Mouse (Mus musculus) thymus, postnatal 14 days (tissue): Measurements from ENCODE around the gene Vmn2r30.
"Not testable (repeated sequence)": the region's sequence is repeated elsewhere in the genome, so short reads cannot be mapped to it uniquely, and the experiment has no call there.

Experiments
- DNase-seq: peaks from one replicate; pipeline ENCODE4 v3.0.0; 2021

Gene Vmn2r30

DNA sequence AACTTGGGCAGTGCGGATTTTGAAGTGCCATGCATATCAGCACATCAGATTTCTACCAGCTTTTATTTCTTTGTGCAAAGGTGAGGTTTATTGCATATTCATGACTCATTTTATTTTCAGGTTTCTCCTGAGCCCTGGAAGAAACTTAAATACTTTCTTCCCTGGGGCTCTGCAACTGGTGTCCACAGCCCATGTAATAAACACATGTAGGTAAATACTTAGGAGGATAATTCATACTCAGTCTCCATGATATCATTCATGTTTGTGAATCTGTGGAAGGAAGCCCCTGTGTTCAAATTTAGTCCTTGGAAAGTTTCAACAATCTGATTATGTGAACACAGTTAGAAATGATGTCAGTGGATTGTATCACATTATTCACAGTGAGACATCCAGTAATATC, at the start of gene Vmn2r30:
Gene Vmn2r30 (minus strand): TSS at position 101 of the 400 bp plus-strand sequence.
- not testable (repeated sequence) for DNase-seq

DNA sequence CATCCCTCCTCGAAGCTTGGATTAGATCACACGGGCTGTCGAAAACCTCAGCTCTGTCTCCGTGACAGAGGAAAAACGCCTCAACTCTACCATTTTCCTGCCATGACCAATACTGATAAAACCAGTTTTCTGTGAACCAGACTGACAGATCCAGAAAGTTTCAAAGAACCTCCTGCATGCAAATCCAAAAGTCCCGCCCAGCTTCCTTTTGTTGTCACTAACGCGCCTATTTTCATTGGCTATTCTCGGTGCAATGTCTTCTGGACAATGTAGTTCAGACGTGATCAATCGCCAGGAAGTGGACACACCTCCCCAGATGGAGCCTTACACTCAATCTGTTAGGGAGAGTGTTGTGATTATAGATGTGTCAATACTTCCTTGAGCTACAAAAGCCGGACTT, 37.0 kb upstream of the Vmn2r30 start, which contains the start of gene Gm45783:
Gene Gm45783 (minus strand): TSS at position 143 of the 400 bp plus-strand sequence.
- DNase-seq = not testable (repeated sequence)

GRCm38 (mm10) chr7:7295595-7295994, 41.8 kb downstream of the Vmn2r30 start:
- peak; percentile 55 for DNase-seq

- no peak for DNase-seq
Measured at GRCm38 (mm10) chr7:7281383-7281782, 56.0 kb downstream of the Vmn2r30 start.

- DNase-seq = peak; percentile 93
Measured at GRCm38 (mm10) chr7:7277966-7278567, 59.3 kb downstream of the Vmn2r30 start, which contains the start of gene Gm45844. Gene Gm45844, minus strand, starts transcription at chr7:7278289.

- DNase-seq = peak; percentile 50
Measured at GRCm38 (mm10) chr7:7277556-7277955, 59.9 kb downstream of the Vmn2r30 start.
